Mouse (Mus musculus): ENCODE results near the gene Nktr. TPM values are rescaled to one million over a fixed set of nuclear protein-coding genes. Genes with fewer than 3 reads are reported as not detected.
A peak's percentile ranks its signal among the peaks of the same experiment; 100 is the strongest.

Gene Nktr
- total and polyA plus RNA-seq, 2 experiments, result 27.2 to 36.7 TPM

DNA sequence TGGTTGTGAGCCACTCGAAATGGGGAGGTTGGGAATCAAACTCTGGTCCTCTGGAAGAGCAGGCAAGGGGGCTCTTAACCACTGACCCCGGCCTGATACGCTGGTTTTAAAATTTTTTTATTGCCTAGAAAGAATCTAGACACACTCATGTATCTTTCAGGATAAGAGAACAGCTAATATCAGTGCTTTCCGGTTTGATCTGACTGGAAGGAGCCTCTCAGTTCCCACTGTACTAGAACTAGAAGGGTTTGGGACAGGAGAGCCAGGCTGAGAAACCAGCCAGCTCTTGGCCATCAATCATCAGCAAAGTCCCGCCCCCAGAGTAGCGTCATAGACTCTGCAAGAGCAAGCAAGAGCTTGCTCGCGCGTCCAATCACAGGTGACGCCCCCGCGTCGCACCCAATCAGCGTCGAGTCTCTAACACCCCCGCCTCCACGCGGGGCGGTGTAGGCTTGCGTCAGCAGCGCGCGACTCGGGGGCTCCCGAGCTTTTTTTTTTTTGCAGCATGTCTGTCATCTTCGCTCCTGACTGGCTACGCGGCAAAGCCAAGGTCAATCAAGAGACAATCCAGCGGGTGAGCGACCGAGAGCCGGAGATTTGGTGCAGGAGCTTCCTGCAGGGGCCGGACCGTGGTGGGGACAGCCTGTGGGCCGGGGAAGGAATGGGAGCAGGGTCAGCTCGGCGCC lies 8.9 kb upstream of the Nktr start, which contains the start of gene Ss18l2:
TSS of gene Ss18l2 (plus strand) at position 432 of the 686 bp plus-strand sequence.
- no peak for TF ChIP-seq CTCF (IDR thresholded peaks at IDR 0.05; ENCODE audit: low read depth, low read length)
- TF ChIP-seq POLR2A (IDR thresholded peaks at IDR 0.05; ENCODE audit: extremely low read depth, insufficient read depth, low read length), result no peak; the same call in 1 of the 2 replicates
- Histone ChIP-seq H3K27ac (replicated peaks; ENCODE audit: insufficient read depth, low read depth, low read length) (peak within 1 kb of the TSS; percentile 92), H3K79me2 (ENCODE audit: control insufficient read depth, insufficient read depth, low read length) (peaks cover 9% of the 10 kb centered on the region; the same call in 1 of the 2 replicates), H3K4me1 (ENCODE audit: control insufficient read depth, insufficient read depth, low read length) (peaks cover 13% of the 10 kb centered on the region), H3K4me3 (ENCODE audit: insufficient read depth, low read depth, low read length) (peak within 1 kb of the TSS; percentile 65), H3K36me3 (ENCODE audit: control insufficient read depth, insufficient read depth, low read length) (peaks cover 12% of the 10 kb centered on the region), H3K9ac (ENCODE audit: low read depth, low read length) (peak within 1 kb of the TSS; percentile 84), H3K27me3 (ENCODE audit: control insufficient read depth, insufficient read depth, low read length) (no peaks in the 10 kb centered on the region)
- DNase-seq (ENCODE audit: extremely low read depth, low read depth, low spot score), result peak; percentile 94
- WGBS, result 4% methylated on average over 37 of the region's 37 CpGs

DNA sequence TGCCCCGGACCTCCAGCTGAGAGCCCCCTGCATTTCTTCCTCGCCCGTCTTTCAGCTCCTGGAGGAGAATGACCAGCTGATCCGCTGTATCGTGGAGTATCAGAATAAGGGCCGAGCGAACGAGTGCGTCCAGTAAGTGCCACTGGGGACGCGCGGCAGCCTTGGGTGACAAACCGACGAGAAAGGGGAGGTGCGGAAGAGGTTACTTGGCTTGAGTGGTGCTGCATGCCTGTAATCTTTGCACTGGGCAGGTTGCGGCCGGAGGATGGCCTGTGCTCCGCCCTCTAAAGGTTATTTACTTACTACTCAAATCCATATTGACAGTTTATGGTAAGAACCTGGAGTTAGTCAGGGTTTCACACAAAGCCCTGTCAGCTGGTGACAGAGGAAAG lies 8.4 kb upstream of the Nktr start:
- Histone ChIP-seq H3K36me3 (ENCODE audit: control insufficient read depth, insufficient read depth, low read length) (peaks cover 12% of the 10 kb centered on the region), H3K27me3 (ENCODE audit: control insufficient read depth, insufficient read depth, low read length) (no peaks in the 10 kb centered on the region), H3K4me3 (ENCODE audit: insufficient read depth, low read depth, low read length) (peak overlapping the region; percentile 65), H3K27ac (replicated peaks; ENCODE audit: insufficient read depth, low read depth, low read length) (peak overlapping the region; percentile 92), H3K4me1 (ENCODE audit: control insufficient read depth, insufficient read depth, low read length) (peaks cover 13% of the 10 kb centered on the region), H3K9ac (ENCODE audit: low read depth, low read length) (peak overlapping the region; percentile 84), H3K79me2 (ENCODE audit: control insufficient read depth, insufficient read depth, low read length) (peaks cover 9% of the 10 kb centered on the region; the same call in 1 of the 2 replicates)
- peak; percentile 89 for DNase-seq (ENCODE audit: extremely low read depth, low read depth, low spot score)
- under 1% methylated on average over 18 of the region's 18 CpGs for WGBS
- TF ChIP-seq POLR2A (IDR thresholded peaks at IDR 0.05; ENCODE audit: extremely low read depth, insufficient read depth, low read length) (peak; percentile 42; the same call in 1 of the 2 replicates), CTCF (IDR thresholded peaks at IDR 0.05; ENCODE audit: low read depth, low read length) (0 out of 2 replicates have a peak, but pooled peaks have one; percentile 16)

DNA sequence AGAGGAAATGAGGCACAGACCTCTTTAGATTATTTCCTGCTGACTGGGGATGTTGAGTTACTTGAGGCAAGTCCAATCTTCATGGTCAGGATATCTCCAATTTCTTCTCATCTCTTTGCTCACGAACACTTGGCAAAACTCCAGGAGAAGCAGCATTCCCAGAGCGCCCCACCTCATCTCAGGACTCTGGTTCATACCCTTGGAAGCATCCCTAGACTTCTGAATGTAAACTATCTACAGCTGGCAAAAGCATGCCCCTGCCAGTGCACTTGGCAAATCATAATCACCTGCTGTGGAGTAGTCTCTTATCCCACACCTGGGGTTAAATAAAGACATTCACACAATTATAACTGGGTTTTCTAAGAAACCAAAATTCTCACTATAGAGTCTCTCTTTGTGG lies 1.9 kb upstream of the Nktr start:
- Histone ChIP-seq H3K79me2 (ENCODE audit: control insufficient read depth, insufficient read depth, low read length) (peaks cover 2% of the 10 kb centered on the region; the same call in 1 of the 2 replicates), H3K9ac (ENCODE audit: low read depth, low read length) (no peak overlapping the region), H3K27ac (replicated peaks; ENCODE audit: insufficient read depth, low read depth, low read length) (no peak overlapping the region), H3K27me3 (ENCODE audit: control insufficient read depth, insufficient read depth, low read length) (no peaks in the 10 kb centered on the region), H3K4me3 (ENCODE audit: insufficient read depth, low read depth, low read length) (no peak overlapping the region), H3K36me3 (ENCODE audit: control insufficient read depth, insufficient read depth, low read length) (peaks cover 12% of the 10 kb centered on the region), H3K4me1 (ENCODE audit: control insufficient read depth, insufficient read depth, low read length) (peaks cover 10% of the 10 kb centered on the region)
- WGBS, result 77% methylated on average over 2 of the region's 2 CpGs
- TF ChIP-seq POLR2A (IDR thresholded peaks at IDR 0.05; ENCODE audit: extremely low read depth, insufficient read depth, low read length), result no peak
- no peak for TF ChIP-seq CTCF (IDR thresholded peaks at IDR 0.05; ENCODE audit: low read depth, low read length)
- no peak for DNase-seq (ENCODE audit: extremely low read depth, low read depth, low spot score)

DNA sequence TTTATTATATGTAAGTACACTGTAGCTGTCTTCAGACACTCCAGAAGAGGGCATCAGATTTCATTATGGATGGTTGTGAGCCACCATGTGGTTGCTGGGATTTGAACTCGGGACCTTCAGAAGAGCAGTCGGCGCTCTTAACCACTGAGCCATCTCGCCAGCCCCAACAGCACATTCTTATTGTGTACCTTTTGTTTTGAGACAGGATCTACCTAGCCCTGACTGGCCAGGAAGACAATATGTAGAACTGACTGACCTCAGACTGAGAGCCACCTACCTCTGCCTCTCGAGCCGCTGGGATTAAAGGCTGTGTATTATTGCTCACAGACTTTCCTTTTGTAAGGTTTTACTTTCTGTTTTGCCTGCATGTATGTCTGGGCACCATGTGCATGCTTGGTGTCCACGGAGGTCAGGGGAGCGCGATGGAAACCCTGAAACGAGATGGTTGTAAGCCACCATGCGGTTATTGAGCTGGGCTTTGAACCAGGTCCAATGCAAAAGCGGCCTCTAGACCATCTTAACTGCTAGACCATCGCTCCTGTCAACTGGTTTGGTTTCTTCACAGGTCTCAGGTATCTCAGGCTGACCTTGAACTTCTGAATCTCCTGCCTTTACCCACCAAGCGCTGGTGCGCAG lies 781 bp upstream of the Nktr start:
- peak overlapping the region; percentile 45 for H3K9ac ChIP-seq (ENCODE audit: low read depth, low read length)
- 44% methylated on average over 15 of the region's 15 CpGs for WGBS
- no peaks in the 10 kb centered on the region for H3K27me3 ChIP-seq (ENCODE audit: control insufficient read depth, insufficient read depth, low read length)
- no peaks in the 10 kb centered on the region; the same call in 1 of the 2 replicates for H3K79me2 ChIP-seq (ENCODE audit: control insufficient read depth, insufficient read depth, low read length)
- peaks cover 1% of the 10 kb centered on the region; the same call in 1 of the 2 replicates for H3K36me3 ChIP-seq (ENCODE audit: control insufficient read depth, insufficient read depth, low read length)
- H3K27ac ChIP-seq (replicated peaks; ENCODE audit: insufficient read depth, low read depth, low read length), result peak overlapping the region; percentile 92
- TF ChIP-seq POLR2A (IDR thresholded peaks at IDR 0.05; ENCODE audit: extremely low read depth, insufficient read depth, low read length) (no peak), CTCF (IDR thresholded peaks at IDR 0.05; ENCODE audit: low read depth, low read length) (no peak)
- H3K4me1 ChIP-seq (ENCODE audit: control insufficient read depth, insufficient read depth, low read length), result peaks cover 10% of the 10 kb centered on the region
- peak; percentile 59 for DNase-seq (ENCODE audit: extremely low read depth, low read depth, low spot score)
- H3K4me3 ChIP-seq (ENCODE audit: insufficient read depth, low read depth, low read length), result peak overlapping the region; percentile 49

DNA sequence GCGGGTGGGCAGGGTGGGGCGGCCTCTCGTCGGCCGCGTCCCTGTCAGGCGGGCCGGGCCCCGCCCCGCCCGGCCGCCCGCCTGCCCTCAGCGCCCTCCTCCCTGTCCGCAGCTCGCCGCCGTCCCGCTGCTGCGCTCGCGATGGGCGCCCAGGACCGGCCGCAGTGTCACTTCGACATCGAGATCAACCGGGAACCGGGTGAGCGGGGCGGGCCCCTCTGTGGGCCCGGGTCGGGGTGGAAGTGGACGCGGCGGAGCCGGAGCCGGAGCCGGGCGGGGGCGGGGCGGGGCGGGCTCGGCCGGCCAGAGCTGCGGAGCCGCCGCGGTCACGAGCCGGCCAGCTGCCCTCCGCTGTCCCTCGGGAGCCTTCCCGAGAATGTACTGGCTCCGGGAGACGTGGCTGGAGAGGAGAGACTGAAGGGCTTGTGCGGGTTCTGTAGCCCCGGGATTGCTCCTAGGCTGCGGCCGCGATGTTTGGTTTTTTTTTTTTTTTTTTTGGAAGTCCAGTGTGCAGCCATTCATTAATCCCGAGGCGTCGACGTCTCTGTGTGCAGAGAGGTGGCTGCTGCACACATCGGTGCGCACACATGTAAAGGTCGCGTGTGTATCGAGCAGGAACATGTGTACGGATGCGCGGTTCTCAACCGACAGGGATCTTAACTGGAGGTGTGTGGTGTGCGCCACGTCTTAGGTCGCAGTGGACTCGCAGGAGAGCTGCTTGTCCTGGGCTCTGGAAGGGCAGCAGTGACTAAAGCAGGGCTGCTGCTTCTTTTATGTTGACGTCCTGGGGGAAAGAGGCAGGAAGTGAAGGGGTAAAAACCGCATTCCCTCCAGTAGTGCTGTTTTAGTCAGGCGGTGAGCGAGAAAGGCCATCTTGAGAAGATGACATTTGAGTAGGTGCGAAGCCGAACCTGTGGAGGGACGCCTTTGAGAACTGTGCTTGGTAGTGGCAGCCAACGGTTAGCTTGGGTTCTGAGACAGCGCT lies 670 bp downstream of the Nktr start:
- DNase-seq (ENCODE audit: extremely low read depth, low read depth, low spot score), result peak; percentile 55

More for the DNA sequence above, 670 bp downstream of the Nktr start:
- under 1% methylated on average over 64 of the region's 87 CpGs for WGBS
- Histone ChIP-seq H3K4me1 (ENCODE audit: control insufficient read depth, insufficient read depth, low read length) (peaks cover 12% of the 10 kb centered on the region), H3K27me3 (ENCODE audit: control insufficient read depth, insufficient read depth, low read length) (no peaks in the 10 kb centered on the region), H3K36me3 (ENCODE audit: control insufficient read depth, insufficient read depth, low read length) (no peaks in the 10 kb centered on the region), H3K79me2 (ENCODE audit: control insufficient read depth, insufficient read depth, low read length) (peaks cover 2% of the 10 kb centered on the region; the same call in 1 of the 2 replicates), H3K27ac (replicated peaks; ENCODE audit: insufficient read depth, low read depth, low read length) (peak overlapping the region; percentile 68), H3K4me3 (ENCODE audit: insufficient read depth, low read depth, low read length) (peak overlapping the region; percentile 83), H3K9ac (ENCODE audit: low read depth, low read length) (peak overlapping the region; percentile 90)
- TF ChIP-seq POLR2A (IDR thresholded peaks at IDR 0.05; ENCODE audit: extremely low read depth, insufficient read depth, low read length), result no peak
- no peak for TF ChIP-seq CTCF (IDR thresholded peaks at IDR 0.05; ENCODE audit: low read depth, low read length)

Data from liver, adult 2 months (tissue).